Comparison of ENCODE assay signal across 14 mouse cellular contexts in the genomic region with DNA sequence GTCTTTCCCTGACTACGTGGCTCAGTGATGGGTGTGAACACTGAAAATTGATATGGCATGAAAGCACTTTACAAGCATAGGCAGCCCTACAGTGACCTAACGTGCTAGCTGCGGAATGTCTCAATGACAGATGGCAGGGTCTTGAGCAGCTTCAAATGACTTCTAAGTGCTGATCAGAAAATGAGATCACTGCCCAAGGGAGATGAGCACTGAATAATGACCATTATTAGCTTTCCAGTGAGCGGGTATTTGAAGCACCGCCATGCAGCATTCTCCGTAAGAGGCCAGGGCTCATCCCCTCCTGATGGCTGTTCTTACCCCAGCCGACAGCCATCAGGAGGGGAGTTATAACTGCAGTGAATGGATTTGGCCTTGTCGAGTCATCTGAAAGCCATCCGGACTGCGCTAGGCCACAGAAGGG.
A peak's percentile ranks its signal among the peaks of the same experiment; 100 is the strongest.
DNase-seq lines count a peak whose midpoint lies in the region; ATAC-seq and TF ChIP-seq lines count a peak whose summit lies in the region.
"Had no signal": no experiment of that assay in that cellular context is flagged by ENCODE, and none has a peak within 500 bp of the region (broad histone marks: within the 10 kb centered on the region; RNA-seq: fewer than 3 reads in every experiment).

No protein-coding gene starts in this region.

- H3K4me2 ChIP-seq in forebrain, embryonic 12.5 days, result no peak overlapping the region
- H3K4me2 ChIP-seq in forebrain, postnatal 0 days (ENCODE audit: low read depth), result no peak overlapping the region
- H3K4me2 ChIP-seq in embryonic facial prominence, embryonic 14.5 days (ENCODE audit: low read depth, low read length), result no peak overlapping the region
- H3K4me2 ChIP-seq in midbrain, embryonic 11.5 days, result no peak overlapping the region
- H3K4me2 ChIP-seq: liver, embryonic 11.5 days had no signal

- no peaks in the 10 kb centered on the region for H3K9me3 ChIP-seq in forebrain, embryonic 12.5 days
- H3K9me3 ChIP-seq in forebrain, postnatal 0 days (ENCODE audit: low read length), result no peaks in the 10 kb centered on the region
- no peaks in the 10 kb centered on the region for H3K9me3 ChIP-seq in embryonic facial prominence, embryonic 14.5 days (ENCODE audit: control insufficient read depth, low read length)
- no peaks in the 10 kb centered on the region for H3K9me3 ChIP-seq in midbrain, embryonic 11.5 days (ENCODE audit: control insufficient read depth, low read length)
- no peaks in the 10 kb centered on the region for H3K9me3 ChIP-seq in heart, embryonic 10.5 days

- DNase-seq in forebrain, postnatal 0 days, result no peak
- peak; percentile 64 for DNase-seq in embryonic facial prominence, embryonic 14.5 days (ENCODE audit: low spot score)
- no peak for DNase-seq in midbrain, embryonic 11.5 days (ENCODE audit: low spot score, missing footprints)
- peak; percentile 46 for DNase-seq in retina, embryonic 14.5 days (ENCODE audit: low spot score)
- no peak for DNase-seq in heart, embryonic 10.5 days (ENCODE audit: low spot score)
- DNase-seq in left cerebral cortex, postnatal 36 days (ENCODE audit: low spot score in 2 of 2), result no peak
- DNase-seq in left cerebral cortex, adult 11 months (ENCODE audit: low spot score), result no peak
- DNase-seq: adrenal gland, adult 8-10 months; cerebellum, adult 8-10 months; heart, postnatal 10 days; kidney, adult 8-10 months; lung, postnatal 10 days had no signal

- H3K27ac ChIP-seq in forebrain, embryonic 12.5 days, result 0 out of 2 replicates have a peak overlapping the region, but pooled peaks have one; percentile 42
- no peak overlapping the region for H3K27ac ChIP-seq in forebrain, postnatal 0 days (ENCODE audit: low read depth, low read length)
- no peak overlapping the region; the same call in 1 of the 2 replicates for H3K27ac ChIP-seq in embryonic facial prominence, embryonic 14.5 days (replicated peaks; ENCODE audit: low read depth, low read length)
- H3K27ac ChIP-seq in midbrain, embryonic 11.5 days (ENCODE audit: low read depth, low read length), result no peak overlapping the region
- H3K27ac ChIP-seq in heart, embryonic 10.5 days, result no peak overlapping the region

- peak; percentile 39; the same call in 1 of the 2 replicates for ATAC-seq in forebrain, embryonic 12.5 days (ENCODE audit: low FRiP score)
- ATAC-seq in forebrain, postnatal 0 days, result no peak
- ATAC-seq in embryonic facial prominence, embryonic 14.5 days (ENCODE audit: low read depth), result peak; percentile 84
- peak; percentile 59; the same call in 1 of the 2 replicates for ATAC-seq in midbrain, embryonic 11.5 days (ENCODE audit: low FRiP score)

- no peak for TF ChIP-seq CTCF in forebrain, postnatal 0 days (IDR thresholded peaks at IDR 0.05; ENCODE audit: low read depth)

- no peak overlapping the region for H3K9ac ChIP-seq in forebrain, embryonic 12.5 days
- H3K9ac ChIP-seq in forebrain, postnatal 0 days, result no peak overlapping the region
- no peak overlapping the region for H3K9ac ChIP-seq in embryonic facial prominence, embryonic 14.5 days (ENCODE audit: low read depth, low read length)
- no peak overlapping the region for H3K9ac ChIP-seq in midbrain, embryonic 11.5 days (ENCODE audit: low read length)

- WGBS in forebrain, embryonic 12.5 days, result 68% methylated on average over 10 of the region's 10 CpGs
- 76% methylated on average over 10 of the region's 10 CpGs for WGBS in forebrain, postnatal 0 days
- WGBS in embryonic facial prominence, embryonic 14.5 days, result 32% methylated on average over 9 of the region's 10 CpGs
- 64% methylated on average over 10 of the region's 10 CpGs for WGBS in midbrain, embryonic 11.5 days
- 63% methylated on average over 10 of the region's 10 CpGs for WGBS in heart, embryonic 10.5 days

- H3K27me3 ChIP-seq in forebrain, embryonic 12.5 days, result no peaks in the 10 kb centered on the region
- no peaks in the 10 kb centered on the region for H3K27me3 ChIP-seq in forebrain, postnatal 0 days (ENCODE audit: insufficient read depth, low read length)
- H3K27me3 ChIP-seq in embryonic facial prominence, embryonic 14.5 days (replicated peaks; ENCODE audit: control insufficient read depth, insufficient read depth, low read length), result no peaks in the 10 kb centered on the region
- no peaks in the 10 kb centered on the region for H3K27me3 ChIP-seq in midbrain, embryonic 11.5 days (ENCODE audit: control insufficient read depth, insufficient read depth, low read length)
- H3K27me3 ChIP-seq in heart, embryonic 10.5 days (ENCODE audit: insufficient read depth, poor library complexity, severe bottlenecking), result no peaks in the 10 kb centered on the region

- no peak overlapping the region for H3K4me3 ChIP-seq in forebrain, embryonic 12.5 days (replicated peaks)
- H3K4me3 ChIP-seq in forebrain, postnatal 0 days (ENCODE audit: low read depth, low read length), result no peak overlapping the region
- H3K4me3 ChIP-seq in embryonic facial prominence, embryonic 14.5 days (ENCODE audit: low read depth, low read length), result no peak overlapping the region
- H3K4me3 ChIP-seq in midbrain, embryonic 11.5 days (ENCODE audit: low read depth, low read length), result no peak overlapping the region
- H3K4me3 ChIP-seq in heart, embryonic 10.5 days, result no peak overlapping the region

- H3K36me3 ChIP-seq in forebrain, embryonic 12.5 days (replicated peaks), result no peaks in the 10 kb centered on the region; the same call in 1 of the 2 replicates
- peaks cover 12% of the 10 kb centered on the region; the same call in 1 of the 2 replicates for H3K36me3 ChIP-seq in forebrain, postnatal 0 days (ENCODE audit: insufficient read depth)
- H3K36me3 ChIP-seq in embryonic facial prominence, embryonic 14.5 days (ENCODE audit: control insufficient read depth, insufficient read depth, low read length), result no peaks in the 10 kb centered on the region
- no peaks in the 10 kb centered on the region for H3K36me3 ChIP-seq in midbrain, embryonic 11.5 days (ENCODE audit: control insufficient read depth, insufficient read depth, low read length)
- H3K36me3 ChIP-seq in heart, embryonic 10.5 days, result peaks cover 13% of the 10 kb centered on the region; the same call in 1 of the 2 replicates

- peaks cover 8% of the 10 kb centered on the region for H3K4me1 ChIP-seq in forebrain, embryonic 12.5 days
- no peaks in the 10 kb centered on the region for H3K4me1 ChIP-seq in forebrain, postnatal 0 days (ENCODE audit: insufficient read depth)
- H3K4me1 ChIP-seq in embryonic facial prominence, embryonic 14.5 days (ENCODE audit: control insufficient read depth, insufficient read depth, low read length), result no peaks in the 10 kb centered on the region
- H3K4me1 ChIP-seq in midbrain, embryonic 11.5 days (ENCODE audit: control insufficient read depth, insufficient read depth, low read length), result no peaks in the 10 kb centered on the region; the same call in 1 of the 2 replicates
- peaks cover 12% of the 10 kb centered on the region; the same call in 1 of the 2 replicates for H3K4me1 ChIP-seq in heart, embryonic 10.5 days

- intact Hi-C loops in left cerebral cortex, postnatal 36 days (cut with DNase I), result no loop called here

Comparison
In these comparisons a context has a peak if more than half of its experiments do, and no peak if none do; other contexts are left out.
1. DNase-seq: peak in embryonic facial prominence, embryonic 14.5 days (single experiment) and retina, embryonic 14.5 days (single experiment); none in forebrain, postnatal 0 days (single experiment), midbrain, embryonic 11.5 days (single experiment), heart, embryonic 10.5 days (single experiment), left cerebral cortex, postnatal 36 days (0 of 2) and left cerebral cortex, adult 11 months (single experiment).